Mouse (Mus musculus) liver, embryonic 14 days (tissue): ENCODE measurements around the gene Arhgap21. TPM values are rescaled to one million over a fixed set of nuclear protein-coding genes. Genes with fewer than 3 reads are reported as not detected.

Source experiments
- polyA plus RNA-seq: library from polyadenylated mRNA; depleted of rRNA; stranded (reverse); fragments of >200 nt; gene quantifications from 2 replicates; pipeline ENCODE4 v1.2.3, GENCODE M21; 2012; rRNA removed

Arhgap21 gene
- polyA plus RNA-seq = 10.5 TPM in 2 replicates

GRCm38 (mm10) chr2:20968441-20969200 lies at the start of gene Arhgap21:
TSS of gene Arhgap21 (minus strand) at chr2:20968881.

Other genes with a start within 250 kb of the Arhgap21 start
- gene Enkur, start 236.5 kb upstream of the Arhgap21 start, polyA plus RNA-seq = 0.07 and 0.09 TPM in 2 replicates
- gene Thnsl1, start 236.8 kb upstream of the Arhgap21 start, polyA plus RNA-seq = 1.2 TPM in 2 replicates